Mouse (Mus musculus) liver, postnatal 0 days (tissue): ENCODE measurements around the gene Rhoj.

Source experiments
- CTCF ChIP-seq: sonication (generic); IDR thresholded peaks from 2 replicates; pipeline ENCODE4 v1.5.1; 2016; ENCODE audit warnings: antibody characterized with exemption, low read depth
- EP300 ChIP-seq: IDR thresholded peaks from 2 replicates; pipeline ENCODE4 v1.6.1; 2016; ENCODE audit warnings: antibody characterized with exemption, low read depth, mild to moderate bottlenecking

DNA sequence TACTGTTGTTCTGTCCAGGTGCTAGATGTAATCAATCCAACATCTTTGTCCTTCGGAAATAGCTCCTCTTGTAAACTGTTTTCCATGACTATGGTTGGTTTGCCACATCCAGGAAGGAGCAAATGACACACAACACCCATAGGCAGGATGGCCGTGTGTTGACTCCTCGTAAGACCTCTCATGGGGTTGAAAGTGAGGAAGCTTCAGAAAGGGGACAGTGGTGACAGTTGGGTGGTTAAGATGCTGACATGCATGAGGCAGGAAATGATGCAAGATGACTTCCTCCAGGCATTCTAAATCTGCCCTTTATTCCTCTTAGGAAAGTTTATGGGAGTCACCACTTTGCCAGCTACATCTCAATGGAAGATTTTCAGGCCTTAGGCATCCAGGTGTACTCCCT, 31.8 kb downstream of the Rhoj start:
- TF ChIP-seq CTCF = no peak
- no peak for TF ChIP-seq EP300
